Mouse (Mus musculus) limb, embryonic 15.5 days (tissue): ENCODE data around the gene Pnpt1. TPM values are rescaled to one million over a fixed set of nuclear protein-coding genes. Genes with fewer than 3 reads are reported as not detected.

Experiments
- ATAC-seq: fragments of 200-750 bp; cut with Nextera tagmentation; 2 replicates; pipeline ENCODE4 v1.8.0; 2017; ENCODE audit warnings: low read depth, moderate TSS enrichment; ENCODE audit not compliant: insufficient number of reproducible peaks, low FRiP score, low TSS enrichment
- H3K27ac ChIP-seq: fragments of 300-500 bp; sonication (generic); 2 replicates; pipeline ENCODE4 v1.5.1; 2015; ENCODE audit warnings: moderate library complexity, mild to moderate bottlenecking, inconsistent platforms
- H3K27me3 ChIP-seq: fragments of 300-500 bp; sonication (generic); 2 replicates; pipeline ENCODE4 v1.6.1; 2015; ENCODE audit warnings: inconsistent platforms
- H3K36me3 ChIP-seq: fragments of 300-500 bp; sonication (generic); 2 replicates; pipeline ENCODE4 v1.6.1; 2015; ENCODE audit warnings: inconsistent platforms
- H3K4me1 ChIP-seq: fragments of 300-500 bp; sonication (generic); 2 replicates; pipeline ENCODE4 v1.6.1; 2015; ENCODE audit warnings: inconsistent platforms
- H3K4me2 ChIP-seq: fragments of 300-500 bp; sonication (generic); 2 replicates; pipeline ENCODE4 v1.6.1; 2015; ENCODE audit warnings: mild to moderate bottlenecking, inconsistent platforms
- H3K4me3 ChIP-seq: fragments of 300-500 bp; sonication (generic); 2 replicates; pipeline ENCODE4 v1.5.1; 2015; ENCODE audit warnings: mild to moderate bottlenecking, inconsistent platforms
- H3K9ac ChIP-seq: fragments of 300-500 bp; sonication (generic); 2 replicates; pipeline ENCODE4 v1.6.1; 2015; ENCODE audit warnings: inconsistent platforms
- H3K9me3 ChIP-seq: fragments of 300-500 bp; sonication (generic); 2 replicates; pipeline ENCODE4 v1.6.1; 2016; ENCODE audit warnings: inconsistent platforms
- WGBS: fragments of 180-500 bp; shearing (Covaris S2); methylation state at CpG from one replicate; pipeline ENCODE4 v1.1.7; 2015; 5-methylcytosine and 5-hydroxymethylcytosine counted together
- polyA plus RNA-seq: library from polyadenylated mRNA; unstranded; fragments of >200 nt; fragmentation: Nextera tagmentation; extraction: Ambion mirVana; gene quantifications from 2 replicates; pipeline ENCODE4 v1.2.1, GENCODE M21; 2015

Gene Pnpt1
- polyA plus RNA-seq, 1 experiment from 2014 or later, result 32.0 TPM

- no peaks in the 10 kb centered on the region for H3K4me1 ChIP-seq
- peaks cover 14% of the 10 kb centered on the region for H3K36me3 ChIP-seq
- H3K9me3 ChIP-seq, result no peaks in the 10 kb centered on the region
- H3K27me3 ChIP-seq, result no peaks in the 10 kb centered on the region
- H3K4me3 ChIP-seq, result no peak overlapping the region
- H3K9ac ChIP-seq, result no peak overlapping the region
- 94% methylated on average over 1 of the region's 1 CpGs for WGBS
- no peak for ATAC-seq
- no peak overlapping the region for H3K27ac ChIP-seq
- no peak overlapping the region for H3K4me2 ChIP-seq
These were observed 48.8 kb downstream of the Pnpt1 start for GRCm38 (mm10) chr11:29179319-29179718.

- Histone ChIP-seq H3K27ac (no peak overlapping the region), H3K36me3 (peaks cover 25% of the 10 kb centered on the region), H3K9ac (no peak overlapping the region), H3K9me3 (no peaks in the 10 kb centered on the region), H3K4me2 (no peak overlapping the region), H3K27me3 (no peaks in the 10 kb centered on the region), H3K4me3 (no peak overlapping the region), H3K4me1 (no peaks in the 10 kb centered on the region)
- ATAC-seq, result no peak
- 74% methylated on average over 3 of the region's 3 CpGs for WGBS
These were observed 50.1 kb downstream of the Pnpt1 start for GRCm38 (mm10) chr11:29180657-29181056.

- Histone ChIP-seq H3K27me3 (no peaks in the 10 kb centered on the region), H3K9me3 (no peaks in the 10 kb centered on the region), H3K36me3 (peaks cover 35% of the 10 kb centered on the region), H3K27ac (no peak overlapping the region), H3K4me2 (no peak overlapping the region), H3K4me3 (no peak overlapping the region), H3K9ac (no peak overlapping the region), H3K4me1 (no peaks in the 10 kb centered on the region)
- 86% methylated on average over 5 of the region's 5 CpGs for WGBS
- ATAC-seq, result no peak
These were observed 51.2 kb downstream of the Pnpt1 start for GRCm38 (mm10) chr11:29181751-29182150.

- no peak for ATAC-seq
- H3K4me1 ChIP-seq, result no peaks in the 10 kb centered on the region
- H3K36me3 ChIP-seq, result peaks cover 39% of the 10 kb centered on the region
- no peaks in the 10 kb centered on the region for H3K27me3 ChIP-seq
- H3K9me3 ChIP-seq, result no peaks in the 10 kb centered on the region
- H3K4me3 ChIP-seq, result no peak overlapping the region
- no peak overlapping the region for H3K4me2 ChIP-seq
- WGBS, result 73% methylated on average over 2 of the region's 2 CpGs
- H3K9ac ChIP-seq, result no peak overlapping the region
- H3K27ac ChIP-seq, result no peak overlapping the region
These were observed 58.4 kb downstream of the Pnpt1 start for GRCm38 (mm10) chr11:29188981-29189380.

GRCm38 (mm10) chr11:29203653-29204052 lies 73.1 kb downstream of the Pnpt1 start:
- WGBS, result 81% methylated on average over 5 of the region's 5 CpGs
- Histone ChIP-seq H3K4me2 (no peak overlapping the region), H3K9me3 (no peaks in the 10 kb centered on the region), H3K4me1 (no peaks in the 10 kb centered on the region), H3K36me3 (peaks cover 26% of the 10 kb centered on the region), H3K4me3 (no peak overlapping the region), H3K9ac (no peak overlapping the region), H3K27ac (no peak overlapping the region), H3K27me3 (no peaks in the 10 kb centered on the region)
- ATAC-seq, result no peak

GRCm38 (mm10) chr11:29209774-29210173 lies 79.2 kb downstream of the Pnpt1 start:
- 88% methylated on average over 2 of the region's 2 CpGs for WGBS
- H3K9me3 ChIP-seq, result no peaks in the 10 kb centered on the region
- no peak overlapping the region for H3K4me2 ChIP-seq
- no peak overlapping the region for H3K27ac ChIP-seq
- no peaks in the 10 kb centered on the region for H3K27me3 ChIP-seq
- H3K36me3 ChIP-seq, result peaks cover 22% of the 10 kb centered on the region
- H3K4me1 ChIP-seq, result no peaks in the 10 kb centered on the region
- no peak for ATAC-seq
- no peak overlapping the region for H3K4me3 ChIP-seq
- no peak overlapping the region for H3K9ac ChIP-seq

Other genes starting within 250 kb of the Pnpt1 start
- gene Ppp4r3b, start 42.1 kb downstream of the Pnpt1 start, polyA plus RNA-seq, result 85.4 and 90.7 TPM in 2 replicates
- gene Cfap36, start 116.7 kb downstream of the Pnpt1 start, polyA plus RNA-seq, result 47.1 and 49.9 TPM in 2 replicates
- gene Ccdc88a, start 242.9 kb downstream of the Pnpt1 start, polyA plus RNA-seq, result 34.5 and 42.9 TPM in 2 replicates